Mouse (Mus musculus) megakaryocyte, adult 5-6 weeks (primary cell): ENCODE measurements at regions not wholly inside any gene's neighbourhood (a gene's known extent, or its start where the extent isn't known, plus 50 kb on each side); places are given as distances from the start of the nearest gene placed in this dataset.

Source experiments
- ATAC-seq: 2 replicates; pipeline ENCODE4 v1.8.0; 2016; ENCODE audit warnings: mild to moderate bottlenecking, inconsistent platforms; ENCODE audit not compliant: poor library complexity, severe bottlenecking

DNA sequence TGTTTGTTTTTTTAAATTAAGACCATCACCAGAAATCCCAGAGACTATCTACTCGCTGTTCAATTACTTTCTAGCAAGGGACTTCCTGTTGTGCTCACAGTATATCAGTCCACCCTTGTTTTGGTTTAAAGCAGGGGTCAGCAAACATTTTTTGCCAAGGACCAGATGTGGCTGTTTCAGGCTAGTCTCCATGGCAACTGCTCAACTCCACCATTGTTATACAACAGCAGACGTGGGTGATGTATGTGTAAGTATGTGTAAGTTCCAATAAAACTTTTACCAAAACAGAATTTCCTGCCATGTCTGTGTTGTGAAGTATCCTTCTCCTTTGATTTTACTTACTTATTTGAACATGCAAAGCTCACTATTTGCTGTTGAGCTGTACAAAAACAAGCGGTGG lies 259.9 kb downstream of the Dhx15 start:
- ATAC-seq: no peak

DNA sequence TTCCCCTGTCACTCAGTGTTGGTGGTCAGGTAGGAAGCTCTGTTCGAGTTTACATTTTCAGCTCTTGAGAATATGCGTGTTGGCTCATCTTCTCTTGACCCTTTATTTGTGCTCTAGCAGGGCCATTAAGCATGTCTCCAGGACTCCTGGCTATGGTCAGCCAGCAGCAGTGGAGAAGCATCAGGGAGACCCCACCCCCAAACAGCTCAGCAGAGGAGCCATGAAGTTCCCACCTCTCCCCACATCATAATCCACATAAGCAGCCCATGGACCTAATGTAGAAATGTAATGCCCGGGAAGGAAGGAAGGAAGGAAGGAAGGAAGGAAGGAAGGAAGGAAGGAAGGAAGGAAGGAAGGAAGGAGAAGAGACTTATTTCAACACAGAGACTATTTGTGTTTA lies 261.5 kb downstream of the Dhx15 start:
- ATAC-seq: no peak

DNA sequence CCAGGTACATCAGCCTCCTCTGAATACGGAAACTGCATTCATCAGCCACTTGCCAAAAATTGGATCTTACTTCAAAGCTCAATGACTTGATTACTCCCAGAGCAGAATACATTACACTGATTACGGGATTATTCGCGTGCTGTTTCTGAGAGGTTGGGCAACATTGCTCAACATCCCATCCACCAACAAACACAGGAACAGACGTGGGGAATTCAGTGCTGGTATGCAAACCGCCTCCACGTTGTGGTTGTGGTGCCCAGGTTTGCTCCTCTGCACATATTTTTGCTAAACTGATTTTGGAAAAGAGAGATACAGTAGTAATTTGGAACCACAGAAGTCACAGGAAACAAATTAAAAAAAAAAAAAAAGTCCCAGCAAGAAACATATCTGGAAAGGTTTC lies 266.9 kb downstream of the Dhx15 start:
- ATAC-seq: no peak

DNA sequence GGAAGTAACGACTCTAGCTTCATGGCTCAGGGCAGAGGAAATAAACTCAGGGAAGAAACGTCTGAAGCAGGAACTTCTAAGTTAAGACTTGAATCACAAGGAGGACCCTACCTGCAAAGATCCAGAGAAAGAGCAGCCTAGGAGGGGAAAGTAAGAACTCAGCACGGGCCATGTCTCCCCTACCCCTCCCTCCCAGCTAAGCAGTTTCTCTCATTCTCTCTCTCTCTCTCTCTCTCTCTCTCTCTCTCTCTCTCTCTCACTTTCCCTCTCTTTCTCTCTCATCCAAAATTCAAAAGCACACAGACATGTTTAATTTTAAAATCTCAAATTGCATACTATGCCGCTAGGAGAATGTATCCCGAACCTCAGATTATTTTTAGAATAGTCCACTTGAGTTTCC lies 267.3 kb downstream of the Dhx15 start:
- ATAC-seq: no peak

DNA sequence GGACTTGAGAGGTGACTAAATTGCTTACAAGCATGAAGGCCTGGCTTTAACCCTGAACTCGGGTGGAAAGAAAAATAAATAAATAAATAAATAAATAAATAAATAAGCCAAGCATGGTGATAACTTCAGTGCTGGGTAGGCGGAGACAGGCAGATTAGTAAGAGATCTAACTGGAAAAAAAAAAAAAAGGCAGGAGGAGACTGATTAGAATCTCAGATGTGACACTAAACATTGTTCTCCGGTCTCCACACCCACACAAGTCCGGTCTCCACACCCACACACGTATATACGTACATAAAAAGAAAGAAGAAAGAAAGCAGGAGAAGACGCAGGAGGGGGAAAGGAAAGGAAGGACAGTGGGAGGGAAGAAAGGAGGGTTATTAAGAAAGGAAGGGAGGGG lies 267.8 kb downstream of the Dhx15 start:
- no peak for ATAC-seq

DNA sequence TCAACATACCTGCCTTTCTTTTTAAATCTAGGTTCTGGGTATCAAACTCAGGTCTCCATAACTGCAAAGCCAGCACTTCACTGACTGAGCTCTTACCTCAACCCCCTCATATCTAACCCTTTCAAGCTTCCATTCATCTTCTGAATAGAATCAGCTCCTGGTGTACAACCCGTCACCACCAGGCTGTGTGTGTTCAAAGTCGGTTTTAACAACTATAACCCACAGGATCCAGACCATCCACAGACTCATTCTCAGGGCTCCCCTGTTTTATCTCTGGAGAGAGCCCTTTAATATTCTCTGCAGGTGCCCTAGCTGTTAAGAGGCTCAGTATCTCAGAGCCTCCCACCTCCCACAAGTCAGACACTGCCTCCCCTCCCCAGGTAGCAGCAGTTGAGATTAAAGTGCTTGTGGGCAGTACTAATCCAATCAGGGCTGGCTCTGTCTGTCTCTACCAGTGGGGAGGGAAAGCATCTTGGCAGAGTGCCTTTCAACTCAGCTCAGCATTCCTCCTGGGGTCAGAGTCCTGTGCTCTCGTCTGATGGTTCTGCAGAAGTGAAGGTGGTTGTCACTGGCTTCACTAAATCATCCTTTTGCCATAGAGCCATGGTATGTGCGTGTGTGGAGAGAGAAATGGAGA lies 272.4 kb downstream of the Dhx15 start:
- no peak for ATAC-seq

DNA sequence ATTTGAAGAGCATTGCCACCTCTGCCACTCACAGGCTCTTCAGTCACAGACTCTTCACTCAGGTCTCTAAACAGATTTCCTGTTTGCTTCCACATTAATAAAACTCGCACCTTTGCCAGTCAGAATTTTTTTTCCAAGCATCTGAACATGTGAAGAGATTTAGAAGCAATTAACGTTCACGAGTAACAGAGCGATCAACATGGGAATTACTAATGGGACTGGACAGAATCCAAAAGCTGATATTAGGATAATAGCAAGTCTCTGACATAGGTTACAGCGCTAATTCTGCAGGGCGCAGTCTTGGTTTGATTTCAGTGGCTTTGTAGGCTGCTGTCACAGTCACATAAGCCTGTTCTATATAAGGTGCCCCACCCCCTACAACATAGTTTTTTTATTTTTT lies 275.6 kb downstream of the Dhx15 start:
- ATAC-seq: no peak

DNA sequence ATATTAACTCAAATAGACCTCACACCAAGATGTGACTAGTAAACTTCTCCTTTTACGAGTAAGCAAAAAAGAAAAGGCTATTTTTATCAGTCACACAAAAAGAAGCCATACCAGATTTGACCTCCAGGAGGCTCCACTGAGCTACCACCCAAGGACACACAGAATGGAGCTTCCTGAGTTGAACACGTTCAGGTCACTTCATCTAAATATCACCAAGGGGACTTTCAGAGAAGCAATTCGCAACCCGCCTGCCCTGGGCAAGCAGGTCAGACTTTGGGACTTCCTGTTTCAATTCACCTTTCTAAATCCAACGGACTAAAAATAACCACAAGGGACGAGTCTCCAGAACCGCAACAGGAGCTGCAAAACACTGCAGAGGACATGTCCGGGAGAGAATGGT lies 281.5 kb downstream of the Dhx15 start:
- ATAC-seq: peak; percentile 67

DNA sequence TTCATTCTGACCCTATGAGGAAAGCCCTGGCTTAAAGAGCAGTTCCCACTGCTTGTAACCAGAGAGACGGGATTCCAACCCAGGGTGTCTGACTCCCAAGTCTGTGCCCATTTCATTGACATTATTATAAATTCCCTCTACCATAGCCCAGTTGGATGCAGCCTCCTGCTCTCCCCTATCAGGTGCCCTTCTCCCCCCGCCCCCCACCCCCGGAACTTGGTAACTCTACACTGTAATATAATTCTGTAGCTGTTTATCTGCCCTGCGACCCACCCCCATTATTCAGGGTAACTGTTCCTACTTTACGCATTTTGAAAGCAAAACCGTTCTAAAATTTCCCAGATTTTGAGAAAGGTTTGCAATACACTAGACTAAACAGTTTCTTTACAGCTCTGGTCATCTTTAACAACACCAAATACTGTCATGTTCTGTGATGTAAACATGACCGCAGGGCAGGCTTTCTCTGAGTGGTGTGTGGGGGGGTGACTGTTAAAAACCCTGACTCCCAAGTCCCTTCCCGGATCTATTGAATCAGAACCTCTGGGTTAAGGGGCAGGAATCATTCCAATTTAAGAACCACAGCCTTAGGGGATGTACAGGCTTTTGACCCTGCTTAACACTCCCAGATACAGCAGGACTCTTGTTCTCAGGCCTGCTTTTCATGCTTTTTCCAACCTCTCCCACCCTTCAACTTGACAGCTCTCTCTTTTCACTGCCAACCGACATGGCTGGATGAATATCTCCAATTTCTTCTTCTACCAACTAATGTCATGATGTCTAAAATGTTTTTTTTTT lies 283.8 kb downstream of the Dhx15 start:
- ATAC-seq: no peak

DNA sequence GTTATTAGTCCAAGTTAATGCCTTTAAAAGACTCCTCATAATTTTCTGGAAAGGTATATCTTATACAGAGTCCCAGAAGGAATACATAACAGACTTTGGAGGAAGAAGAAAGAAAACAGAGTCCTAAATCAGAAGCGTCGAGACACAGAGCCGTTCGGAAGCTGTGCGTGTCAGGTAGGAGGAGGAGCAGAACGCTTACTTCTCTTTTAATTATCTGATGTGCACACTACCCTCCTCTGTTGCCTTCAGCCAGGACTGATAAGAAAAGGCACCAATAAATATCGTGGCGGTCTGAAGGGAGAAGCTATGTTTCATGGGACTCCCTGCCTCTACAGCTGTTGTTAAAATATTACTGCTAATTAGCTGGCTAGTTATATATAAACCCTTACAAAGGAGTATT lies 296.2 kb downstream of the Dhx15 start:
- ATAC-seq: no peak

DNA sequence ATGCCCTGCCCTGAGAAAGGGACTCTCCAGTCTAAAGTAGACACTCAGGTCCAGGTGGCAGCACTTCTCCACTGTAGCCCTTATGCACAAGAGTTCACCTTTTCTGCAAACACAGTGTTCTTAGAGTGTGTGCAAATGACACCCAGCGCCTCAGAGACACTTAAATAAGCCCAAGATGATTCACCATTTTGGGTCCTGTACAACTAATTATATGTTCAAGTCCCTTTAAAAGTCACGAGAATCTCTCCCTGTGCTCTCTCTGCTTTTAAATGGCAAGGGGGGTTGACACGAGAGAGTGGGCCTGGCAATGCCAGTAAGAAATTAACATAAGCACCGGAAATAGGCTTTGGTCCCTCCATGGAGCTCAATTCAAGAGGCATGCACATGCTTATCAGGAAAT lies 299.0 kb downstream of the Dhx15 start:
- no peak for ATAC-seq

DNA sequence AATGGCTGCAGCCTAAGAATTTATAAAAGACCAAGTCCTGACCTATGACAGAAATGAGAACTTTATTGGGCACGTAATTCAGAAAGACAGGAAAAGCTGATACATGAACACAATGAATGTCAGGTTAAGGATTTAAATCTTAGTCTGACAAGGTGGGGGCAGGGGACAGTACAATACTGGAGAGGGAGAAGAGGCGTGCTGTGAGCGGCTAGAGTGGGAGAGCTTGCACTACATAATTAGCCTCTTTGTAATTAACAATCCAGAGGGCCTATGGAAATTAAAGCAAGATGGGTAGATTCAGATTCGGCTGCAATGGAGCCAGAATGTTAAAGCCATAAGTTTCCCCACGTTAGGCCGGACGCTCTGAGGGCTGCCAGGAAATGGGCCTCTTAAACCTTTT lies 301.9 kb downstream of the Dhx15 start:
- ATAC-seq: no peak

DNA sequence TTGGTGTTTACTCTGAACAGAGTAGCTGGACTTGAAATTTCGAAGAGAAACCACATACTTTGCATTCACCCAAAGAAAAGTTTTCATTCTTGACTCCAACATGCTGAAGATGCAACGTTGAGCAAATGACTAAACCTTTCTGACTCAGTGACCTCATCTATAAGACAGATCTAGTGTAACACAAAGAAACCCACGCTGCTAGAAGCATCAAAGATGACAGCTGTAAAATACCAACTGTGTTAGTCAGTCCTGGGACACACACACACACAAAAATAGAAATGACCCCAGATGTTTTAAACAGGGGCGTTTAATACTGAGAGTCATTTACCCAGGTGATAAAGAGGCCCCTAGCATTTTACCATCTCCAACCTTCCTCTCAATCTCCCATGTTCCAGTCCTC lies 307.7 kb downstream of the Dhx15 start:
- no peak for ATAC-seq

DNA sequence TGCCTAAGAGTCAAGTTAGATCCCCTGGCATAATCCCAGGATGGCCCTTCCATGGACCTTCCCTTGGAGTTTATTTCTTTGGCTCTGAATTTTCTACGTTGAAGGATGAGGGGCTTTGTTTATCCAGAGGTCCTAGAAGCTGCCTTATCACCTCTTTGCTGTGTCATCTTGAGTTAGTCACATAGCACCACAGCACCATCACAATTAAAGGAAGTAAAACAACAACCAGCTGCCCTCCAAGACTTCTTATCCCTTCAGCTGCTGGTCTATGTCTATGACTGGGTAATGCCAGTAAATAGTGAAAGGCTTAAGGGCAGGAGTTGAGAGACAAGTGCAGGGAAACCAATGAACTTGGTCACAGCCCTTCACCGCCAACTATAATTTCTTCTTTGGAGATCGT lies 308.1 kb downstream of the Dhx15 start:
- ATAC-seq: no peak

DNA sequence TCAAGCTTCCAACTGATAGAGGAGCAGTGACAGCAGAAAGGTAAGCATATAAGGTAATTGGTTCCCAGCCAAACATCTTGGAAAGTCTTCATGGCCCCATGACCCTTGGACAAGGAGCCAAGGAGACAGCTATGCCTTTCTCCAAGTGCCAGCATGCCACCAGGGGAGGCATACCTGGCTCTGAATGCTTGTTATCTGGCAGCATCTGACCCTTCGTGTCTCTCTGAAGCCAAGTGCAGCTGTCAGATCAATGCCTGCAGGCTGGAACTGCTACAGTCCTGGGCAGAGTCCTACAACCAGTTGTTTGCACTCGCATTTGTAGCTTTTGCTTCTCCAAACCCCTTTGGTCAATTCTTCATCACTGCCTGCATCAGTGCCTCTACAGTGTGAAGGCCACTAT lies 309.3 kb upstream of the Ppargc1a start:
- ATAC-seq: no peak

DNA sequence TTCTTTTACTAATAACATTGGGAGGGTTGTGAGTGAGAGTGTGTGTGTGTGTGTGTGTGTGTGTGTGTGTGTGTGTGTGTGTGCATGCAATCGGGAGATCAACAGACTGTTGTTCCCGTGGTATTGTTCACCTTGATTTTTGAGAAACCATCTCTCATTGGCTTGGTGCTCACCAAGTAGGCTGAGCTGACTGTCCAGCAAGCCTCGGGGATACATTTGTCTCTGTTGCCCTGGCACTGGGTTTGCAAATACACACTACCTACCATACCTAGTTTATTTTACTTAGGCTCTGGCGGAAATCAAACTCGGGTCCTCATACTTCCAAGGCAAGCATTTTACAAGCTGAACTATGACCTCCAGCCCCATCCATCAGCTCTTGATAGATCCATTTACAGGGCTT lies 306.0 kb upstream of the Ppargc1a start:
- ATAC-seq: no peak

DNA sequence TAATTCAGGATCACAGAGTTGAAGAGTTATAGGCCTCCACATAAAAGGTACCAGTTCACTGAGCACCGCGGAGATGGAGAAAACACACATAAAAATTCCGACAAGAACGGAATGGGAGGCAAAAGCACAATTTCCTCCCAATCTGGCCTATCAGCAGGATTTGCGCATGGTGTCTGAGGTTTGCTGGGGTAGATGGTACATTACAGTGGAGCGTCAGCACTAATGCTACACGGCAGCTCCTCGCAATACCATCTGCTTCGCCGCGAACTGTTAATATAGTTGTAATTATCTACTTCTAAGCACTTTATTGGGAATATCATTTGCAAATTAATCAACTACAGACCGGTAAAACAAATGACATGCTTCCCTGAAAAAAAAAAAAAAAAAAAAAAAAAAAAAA lies 304.2 kb upstream of the Ppargc1a start:
- ATAC-seq: no peak

DNA sequence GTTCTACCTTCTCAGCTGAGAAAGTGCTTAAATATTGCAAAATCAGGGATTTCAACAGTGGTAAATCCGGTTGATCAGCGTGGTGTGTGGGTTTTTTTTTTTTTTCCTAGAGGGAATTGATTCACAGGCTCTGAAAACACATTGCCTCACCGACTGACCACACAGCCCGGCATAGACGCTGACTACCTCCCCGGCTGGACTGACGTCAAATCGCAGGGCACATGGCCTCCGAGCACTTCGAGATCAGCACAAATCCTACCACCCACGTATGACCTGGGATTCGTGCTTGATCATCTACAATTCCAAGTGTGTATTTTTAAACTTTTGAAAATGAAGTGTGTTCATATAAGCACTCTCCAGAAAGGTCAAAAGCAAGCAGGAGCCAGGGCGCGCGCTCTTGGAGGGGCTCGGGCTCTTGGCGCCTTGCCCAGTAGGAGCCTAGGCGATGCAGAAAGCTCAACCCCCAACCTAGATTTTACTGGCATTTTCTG lies 300.7 kb upstream of the Ppargc1a start:
- no peak for ATAC-seq

DNA sequence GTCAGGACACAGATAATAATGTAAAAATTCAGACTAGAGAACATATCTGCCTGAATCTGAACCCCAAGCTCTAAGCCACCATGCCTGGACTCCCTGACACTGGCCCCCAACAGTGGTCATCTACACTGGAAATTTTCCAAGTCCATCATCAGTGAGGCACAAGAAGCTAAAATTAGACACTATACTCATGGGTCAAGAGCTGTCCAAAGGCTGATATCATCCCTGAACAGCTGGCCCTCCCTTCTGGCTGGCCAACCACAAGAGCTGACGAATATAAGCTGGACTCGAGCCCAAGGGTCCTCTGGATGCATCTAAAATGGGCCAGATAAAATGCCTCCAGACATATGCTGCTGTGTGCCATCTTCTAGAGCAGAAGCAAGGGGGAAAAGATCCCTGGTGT lies 298.5 kb upstream of the Ppargc1a start:
- ATAC-seq: no peak

DNA sequence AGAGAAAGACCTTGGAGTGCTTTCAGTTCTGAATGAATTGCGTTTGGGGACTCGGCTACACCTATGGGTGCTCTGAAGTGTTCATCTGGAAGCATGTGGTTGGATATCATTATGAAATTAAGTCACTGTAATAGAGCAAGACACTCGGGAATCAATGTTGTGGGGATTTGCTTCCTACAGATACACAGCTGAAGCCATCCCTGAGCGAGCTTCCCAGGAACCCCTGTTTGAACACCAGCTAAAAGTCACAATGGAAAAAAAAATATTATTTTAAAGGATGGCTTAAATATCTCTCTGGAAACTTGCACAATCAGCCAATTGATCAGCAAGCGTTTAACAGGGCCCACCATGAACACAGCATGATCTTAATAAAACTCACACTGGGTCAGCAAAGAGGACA lies 293.0 kb upstream of the Ppargc1a start:
- ATAC-seq: no peak

DNA sequence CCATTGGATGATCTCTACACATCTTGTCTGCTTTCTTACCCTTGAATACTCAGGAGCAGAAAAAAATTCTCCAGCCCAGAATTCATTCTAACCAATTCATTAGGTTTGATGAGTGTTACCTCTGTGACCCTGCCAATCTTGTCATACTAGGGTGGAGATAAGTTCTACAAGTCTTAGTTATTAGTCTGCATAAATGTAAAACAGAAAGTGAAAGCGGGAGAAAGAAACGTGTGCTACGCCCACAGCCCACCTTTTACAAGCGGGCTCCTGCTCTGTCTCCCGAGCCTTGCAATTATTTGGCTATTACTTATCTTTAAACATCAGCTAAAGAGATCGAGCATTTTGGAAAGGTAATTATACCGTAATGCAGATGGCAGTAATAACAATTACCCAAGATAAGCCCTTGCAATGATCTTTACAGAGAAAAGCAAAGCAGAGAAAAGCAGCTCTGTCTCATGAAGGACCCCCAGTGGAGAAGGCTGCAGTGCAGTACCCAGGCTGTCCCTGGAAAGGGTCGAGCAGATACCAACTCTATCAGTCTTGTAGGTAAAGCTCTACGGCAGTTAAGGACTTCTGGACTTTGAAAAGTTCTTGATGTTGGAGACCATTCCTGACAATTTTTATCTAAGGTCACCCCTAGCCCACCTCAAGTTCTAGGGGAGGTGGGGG lies 286.1 kb upstream of the Ppargc1a start:
- ATAC-seq: no peak

DNA sequence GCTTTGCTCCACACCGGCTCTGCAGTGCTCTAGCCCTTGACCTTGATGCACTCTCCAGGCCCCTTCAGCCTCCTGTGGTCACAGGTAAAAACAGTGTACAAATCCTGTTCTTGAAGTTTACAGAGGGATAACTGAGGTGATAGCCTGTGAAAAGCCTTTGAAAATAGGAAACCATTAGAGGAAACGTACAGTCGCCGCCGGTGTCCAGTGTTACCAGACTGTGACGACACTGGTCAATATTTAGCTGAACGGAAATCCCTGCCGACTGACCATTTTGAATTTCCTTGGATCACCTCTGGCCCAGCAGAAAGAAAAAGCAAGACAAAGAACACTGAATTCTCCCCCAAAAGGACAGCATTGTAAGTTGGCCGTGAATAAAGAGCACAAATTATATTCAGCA lies 282.6 kb upstream of the Ppargc1a start:
- ATAC-seq: no peak
